Mouse (Mus musculus) stomach, postnatal 0 days (tissue): ENCODE data around the gene Mctp1. TPM values are rescaled to one million over a fixed set of nuclear protein-coding genes. Genes with fewer than 3 reads are reported as not detected.

ENCODE experiments used
- ATAC-seq: fragments of 200-750 bp; cut with Nextera tagmentation; 2 replicates; pipeline ENCODE4 v1.8.0; 2017; ENCODE audit not compliant: low FRiP score, low TSS enrichment
- DNase-seq: peaks from one replicate; pipeline ENCODE4 v3.0.0-alpha.2; 2016; ENCODE audit warnings: low spot score
- H3K27ac ChIP-seq: fragments of 300-500 bp; sonication (generic); replicated peaks from 2 replicates; pipeline ENCODE4 v1.5.1; 2014; ENCODE audit warnings: mild to moderate bottlenecking, control low read depth
- H3K27me3 ChIP-seq: fragments of 300-500 bp; sonication (generic); 2 replicates; pipeline ENCODE4 v1.6.1; 2014; ENCODE audit warnings: low read length; ENCODE audit not compliant: control insufficient read depth, insufficient read depth
- H3K36me3 ChIP-seq: fragments of 300-500 bp; sonication (generic); 2 replicates; pipeline ENCODE4 v1.6.1; 2014; ENCODE audit warnings: low read length, mixed read lengths; ENCODE audit not compliant: control insufficient read depth, insufficient read depth
- H3K4me1 ChIP-seq: fragments of 300-500 bp; sonication (generic); replicated peaks from 2 replicates; pipeline ENCODE4 v1.6.1; 2014; ENCODE audit warnings: antibody characterized with exemption; ENCODE audit not compliant: control insufficient read depth, insufficient read depth
- H3K4me2 ChIP-seq: fragments of 300-500 bp; sonication (generic); replicated peaks from 2 replicates; pipeline ENCODE4 v1.6.1; 2014; ENCODE audit warnings: low read depth, mild to moderate bottlenecking, control low read depth, moderate library complexity
- H3K4me3 ChIP-seq: fragments of 300-500 bp; sonication (generic); 2 replicates; pipeline ENCODE4 v1.5.1; 2014; ENCODE audit warnings: low read depth, low read length, control low read depth
- H3K9ac ChIP-seq: fragments of 300-500 bp; sonication (generic); 2 replicates; pipeline ENCODE4 v1.6.1; 2014; ENCODE audit warnings: mild to moderate bottlenecking, low read length, control low read depth, mixed read lengths
- H3K9me3 ChIP-seq: fragments of 300-500 bp; sonication (generic); 2 replicates; pipeline ENCODE4 v1.6.1; 2016; ENCODE audit warnings: low read length; ENCODE audit not compliant: control insufficient read depth
- CTCF ChIP-seq: IDR thresholded peaks from 2 replicates; pipeline ENCODE4 v1.5.1; 2016; ENCODE audit warnings: antibody characterized with exemption, low read depth, mild to moderate bottlenecking, moderate library complexity
- EP300 ChIP-seq: optimal IDR thresholded peaks from 2 replicates; pipeline ENCODE3; 2016; ENCODE audit warnings: antibody characterized with exemption
- WGBS: fragments of 180-500 bp; shearing (Covaris S2); extraction: QIAGEN DNeasy Blood & Tissue Kit; methylation state at CpG from one replicate; pipeline ENCODE4 v1.1.7; 2014; 5-methylcytosine and 5-hydroxymethylcytosine counted together
- polyA plus RNA-seq: library from polyadenylated mRNA; unstranded; fragments of >200 nt; fragmentation: Nextera tagmentation; extraction: Ambion mirVana; gene quantifications from 2 replicates; pipeline ENCODE4 v1.2.1, GENCODE M21; 2015

The Mctp1 gene
- polyA plus RNA-seq, 1 experiment from 2014 or later, result 1.1 TPM

GRCm38 (mm10) chr13:76591189-76591588 is 206.9 kb downstream of the Mctp1 start:
- no peak for TF ChIP-seq EP300
- no peak for TF ChIP-seq CTCF
- Histone ChIP-seq H3K4me3 (no peak overlapping the region), H3K36me3 (no peaks in the 10 kb centered on the region), H3K9ac (no peak overlapping the region), H3K27ac (no peak overlapping the region), H3K9me3 (no peaks in the 10 kb centered on the region), H3K27me3 (no peaks in the 10 kb centered on the region), H3K4me2 (no peak overlapping the region), H3K4me1 (no peaks in the 10 kb centered on the region)
- DNase-seq (no peak), ATAC-seq (no peak)

GRCm38 (mm10) chr13:76591692-76592091 is 207.4 kb downstream of the Mctp1 start:
- Histone ChIP-seq H3K9me3 (no peaks in the 10 kb centered on the region), H3K36me3 (no peaks in the 10 kb centered on the region), H3K9ac (no peak overlapping the region), H3K4me3 (no peak overlapping the region), H3K27me3 (no peaks in the 10 kb centered on the region), H3K4me1 (no peaks in the 10 kb centered on the region), H3K27ac (no peak overlapping the region), H3K4me2 (no peak overlapping the region)
- ATAC-seq, result no peak
- 72% methylated on average over 1 of the region's 1 CpGs for WGBS
- no peak for DNase-seq
- TF ChIP-seq EP300 (no peak), CTCF (no peak)

GRCm38 (mm10) chr13:76592908-76593307 is 208.6 kb downstream of the Mctp1 start:
- Histone ChIP-seq H3K9me3 (no peaks in the 10 kb centered on the region), H3K4me1 (no peaks in the 10 kb centered on the region), H3K27ac (no peak overlapping the region), H3K36me3 (no peaks in the 10 kb centered on the region), H3K27me3 (no peaks in the 10 kb centered on the region), H3K9ac (no peak overlapping the region), H3K4me2 (no peak overlapping the region), H3K4me3 (no peak overlapping the region)
- ATAC-seq (no peak), DNase-seq (no peak)
- no peak for TF ChIP-seq EP300
- TF ChIP-seq CTCF, result no peak
- WGBS, result 80% methylated on average over 2 of the region's 2 CpGs

- 77% methylated on average over 7 of the region's 7 CpGs for WGBS
- H3K27me3 ChIP-seq, result no peaks in the 10 kb centered on the region
These were observed 212.7 kb downstream of the Mctp1 start for GRCm38 (mm10) chr13:76597005-76597404.

GRCm38 (mm10) chr13:76609425-76609824 is 225.1 kb downstream of the Mctp1 start:
- Histone ChIP-seq H3K4me3 (no peak overlapping the region), H3K27ac (no peak overlapping the region), H3K36me3 (no peaks in the 10 kb centered on the region), H3K4me2 (no peak overlapping the region), H3K9ac (no peak overlapping the region), H3K4me1 (no peaks in the 10 kb centered on the region), H3K27me3 (no peaks in the 10 kb centered on the region), H3K9me3 (no peaks in the 10 kb centered on the region)
- ATAC-seq (no peak), DNase-seq (no peak)
- TF ChIP-seq EP300 (no peak), CTCF (no peak)

More at GRCm38 (mm10) chr13:76597005-76597404, 212.7 kb downstream of the Mctp1 start:
- Histone ChIP-seq H3K27ac (no peak overlapping the region), H3K4me3 (no peak overlapping the region), H3K36me3 (no peaks in the 10 kb centered on the region), H3K4me1 (no peaks in the 10 kb centered on the region), H3K9me3 (no peaks in the 10 kb centered on the region), H3K4me2 (no peak overlapping the region), H3K9ac (no peak overlapping the region)
- DNase-seq (no peak), ATAC-seq (no peak)
- no peak for TF ChIP-seq EP300

GRCm38 (mm10) chr13:76611499-76611898 is 227.2 kb downstream of the Mctp1 start:
- no peak for DNase-seq
- H3K27ac ChIP-seq, result no peak overlapping the region
- H3K4me2 ChIP-seq, result no peak overlapping the region
- H3K9me3 ChIP-seq, result no peaks in the 10 kb centered on the region
- no peak for ATAC-seq
- TF ChIP-seq CTCF (no peak), EP300 (no peak)
- H3K36me3 ChIP-seq, result no peaks in the 10 kb centered on the region
- no peaks in the 10 kb centered on the region for H3K4me1 ChIP-seq
- H3K27me3 ChIP-seq, result no peaks in the 10 kb centered on the region
- 83% methylated on average over 2 of the region's 2 CpGs for WGBS
- no peak overlapping the region for H3K4me3 ChIP-seq
- no peak overlapping the region for H3K9ac ChIP-seq
